Mouse (Mus musculus): ENCODE results near the gene Gypa. TPM values are rescaled to one million over a fixed set of nuclear protein-coding genes. Genes with fewer than 3 reads are reported as not detected.
A peak's percentile ranks its signal among the peaks of the same experiment; 100 is the strongest.

Gypa gene
- 16.4 and 22.1 TPM in 2 replicates for polyA plus RNA-seq (2016; fragmentation: Nextera tagmentation; extraction: Ambion mirVana)

DNA sequence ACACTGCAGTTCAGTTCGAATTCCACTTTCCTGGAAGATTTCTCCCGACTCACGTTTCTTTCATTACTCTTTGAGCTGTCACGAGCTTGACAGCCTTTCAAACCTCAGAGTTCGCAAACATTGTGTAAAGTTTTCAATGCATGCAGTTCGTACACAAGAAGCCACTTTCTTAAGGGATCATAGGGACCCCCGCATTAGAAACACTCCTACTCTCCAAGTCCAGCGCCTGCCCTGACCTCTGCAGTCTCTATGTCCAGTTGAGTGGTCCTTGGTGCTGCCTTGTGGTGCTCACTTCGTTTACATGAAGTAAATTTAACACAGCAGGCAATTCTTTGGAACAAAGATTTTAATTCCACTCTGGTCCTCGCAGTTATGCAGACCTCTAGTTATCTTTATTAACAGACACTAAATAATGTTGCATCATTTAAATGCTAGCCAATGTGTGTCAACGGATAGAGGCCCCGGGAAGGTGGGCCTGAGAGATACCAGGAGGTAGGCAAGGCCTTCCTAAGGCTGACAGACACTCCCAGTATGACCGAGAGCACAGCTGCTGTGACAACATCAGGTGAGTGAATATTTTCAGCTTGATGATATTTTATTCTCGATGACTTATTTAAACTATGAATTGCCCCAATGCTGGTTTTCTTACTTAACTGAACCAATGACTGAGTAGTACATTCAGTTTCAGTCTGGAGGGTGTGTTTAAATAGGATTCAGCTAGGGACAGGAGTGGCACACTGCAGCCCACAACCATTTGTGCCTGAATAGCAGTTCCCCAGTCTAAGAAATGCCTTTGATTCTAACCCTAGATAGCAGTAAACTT is at the start of gene Gypa:
Gene Gypa (plus strand): TSS at position 259 of the 823 bp plus-strand sequence.
- Histone ChIP-seq H3K4me3 (peak within 1 kb of the TSS; percentile 57), H3K27ac (peak within 1 kb of the TSS; percentile 81), H3K4me1 (peaks cover 13% of the 10 kb centered on the region), H3K27me3 (ENCODE audit: poor library complexity, severe bottlenecking) (no peaks in the 10 kb centered on the region), H3K9me3 (no peaks in the 10 kb centered on the region), H3K36me3 (replicated peaks) (no peaks in the 10 kb centered on the region)
- 38% methylated on average over 14 of the region's 14 CpGs for WGBS
- DNase-seq (ENCODE audit: extremely low spot score, low spot score) = peak; percentile 21

DNA sequence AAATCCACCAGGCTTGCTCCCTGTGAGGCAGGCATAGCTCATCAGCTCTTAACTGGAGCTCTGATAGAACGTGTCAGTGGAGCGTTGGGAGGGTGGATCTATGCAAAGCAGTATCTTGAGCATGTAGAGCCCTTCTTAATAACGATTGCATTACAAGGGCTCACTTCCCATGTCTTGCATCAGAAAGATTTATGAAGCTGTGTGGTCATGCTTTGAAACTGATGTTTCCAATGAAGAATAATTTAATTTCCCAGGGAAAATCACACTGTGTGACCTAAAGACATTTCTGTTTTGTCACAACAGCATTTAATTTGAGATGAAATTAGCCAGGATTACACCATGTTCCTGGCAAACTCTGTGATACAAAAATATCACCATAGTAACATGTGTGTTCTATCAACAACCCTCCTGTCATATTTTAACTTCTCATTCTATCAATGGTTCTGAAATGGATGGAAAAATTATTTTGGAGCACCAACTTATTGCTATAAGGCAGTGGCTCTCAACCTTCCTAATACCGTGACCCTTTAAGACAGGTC is 49.0 kb upstream of the Gypa start:
- no peaks in the 10 kb centered on the region for H3K9me3 ChIP-seq
- no peaks in the 10 kb centered on the region for H3K4me1 ChIP-seq
- WGBS = 83% methylated on average over 4 of the region's 4 CpGs
- DNase-seq (ENCODE audit: extremely low spot score, low spot score) = no peak
- H3K27me3 ChIP-seq (ENCODE audit: poor library complexity, severe bottlenecking) = no peaks in the 10 kb centered on the region
- no peak overlapping the region for H3K27ac ChIP-seq
- H3K4me3 ChIP-seq = no peak overlapping the region
- no peaks in the 10 kb centered on the region for H3K36me3 ChIP-seq (replicated peaks)

DNA sequence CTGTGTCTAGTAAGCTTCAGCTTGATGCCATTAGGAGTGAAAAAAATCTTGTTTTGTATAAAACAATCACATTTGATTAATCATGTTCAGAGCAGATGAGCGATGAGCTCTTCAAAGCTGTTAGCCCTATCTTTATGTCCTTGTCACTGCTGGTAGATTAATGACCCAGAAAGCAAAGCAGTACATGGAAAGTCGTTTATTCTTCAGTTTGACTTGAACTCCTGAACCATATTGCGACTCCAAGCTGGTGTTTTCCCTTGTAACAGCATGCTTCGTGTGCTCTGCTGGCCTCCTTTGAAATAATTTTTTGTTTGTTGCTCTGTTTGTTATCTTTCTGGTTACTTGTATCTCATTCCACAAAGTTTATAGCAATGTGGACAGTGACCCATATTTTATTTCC is 46.4 kb upstream of the Gypa start:
- no peak for DNase-seq (ENCODE audit: extremely low spot score, low spot score)
- no peaks in the 10 kb centered on the region for H3K27me3 ChIP-seq (ENCODE audit: poor library complexity, severe bottlenecking)
- H3K36me3 ChIP-seq (replicated peaks) = no peaks in the 10 kb centered on the region
- no peak overlapping the region for H3K4me3 ChIP-seq
- H3K9me3 ChIP-seq = no peaks in the 10 kb centered on the region
- 88% methylated on average over 4 of the region's 4 CpGs for WGBS
- no peaks in the 10 kb centered on the region for H3K4me1 ChIP-seq
- no peak overlapping the region for H3K27ac ChIP-seq

DNA sequence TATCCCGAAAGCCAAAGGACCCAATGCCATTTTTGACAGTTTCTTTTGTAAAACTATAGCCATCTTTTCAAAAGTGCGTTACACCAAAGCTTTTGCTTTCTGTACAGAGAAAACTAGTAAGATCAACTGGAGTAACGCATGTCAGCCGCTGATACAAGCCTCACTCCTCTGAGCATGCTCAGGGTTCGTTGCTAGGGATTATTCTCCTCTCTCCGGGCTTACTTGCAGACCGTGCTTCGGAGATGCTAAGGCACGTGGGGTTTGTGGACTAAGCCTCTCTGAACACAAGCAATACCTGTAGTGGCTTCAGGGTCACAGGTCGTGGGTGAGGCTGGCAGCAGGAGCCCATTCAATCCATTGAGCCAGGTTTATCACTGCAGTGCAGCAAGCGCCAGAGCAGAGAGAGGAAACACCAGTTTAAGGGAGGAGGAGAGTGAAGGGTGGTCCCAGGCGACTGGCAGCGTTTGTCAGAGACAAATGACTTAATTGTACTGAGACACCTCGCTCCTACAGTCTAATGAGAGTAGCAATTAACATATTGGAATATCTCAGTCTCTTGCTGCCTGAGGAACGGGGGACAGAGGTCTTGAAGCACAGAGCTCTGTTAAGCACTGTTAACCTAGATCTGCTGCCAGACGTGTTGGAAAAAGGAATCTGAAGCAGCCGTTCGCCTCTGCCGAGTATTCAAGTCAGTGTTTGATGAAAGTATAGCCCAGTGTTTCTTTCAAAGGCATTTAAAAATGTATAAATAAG is 41.5 kb upstream of the Gypa start:
- no peak overlapping the region for H3K4me3 ChIP-seq
- no peaks in the 10 kb centered on the region for H3K27me3 ChIP-seq (ENCODE audit: poor library complexity, severe bottlenecking)
- no peaks in the 10 kb centered on the region for H3K4me1 ChIP-seq
- no peak for DNase-seq (ENCODE audit: extremely low spot score, low spot score)
- H3K36me3 ChIP-seq (replicated peaks) = no peaks in the 10 kb centered on the region
- no peaks in the 10 kb centered on the region for H3K9me3 ChIP-seq
- WGBS = 71% methylated on average over 19 of the region's 19 CpGs
- H3K27ac ChIP-seq = no peak overlapping the region

DNA sequence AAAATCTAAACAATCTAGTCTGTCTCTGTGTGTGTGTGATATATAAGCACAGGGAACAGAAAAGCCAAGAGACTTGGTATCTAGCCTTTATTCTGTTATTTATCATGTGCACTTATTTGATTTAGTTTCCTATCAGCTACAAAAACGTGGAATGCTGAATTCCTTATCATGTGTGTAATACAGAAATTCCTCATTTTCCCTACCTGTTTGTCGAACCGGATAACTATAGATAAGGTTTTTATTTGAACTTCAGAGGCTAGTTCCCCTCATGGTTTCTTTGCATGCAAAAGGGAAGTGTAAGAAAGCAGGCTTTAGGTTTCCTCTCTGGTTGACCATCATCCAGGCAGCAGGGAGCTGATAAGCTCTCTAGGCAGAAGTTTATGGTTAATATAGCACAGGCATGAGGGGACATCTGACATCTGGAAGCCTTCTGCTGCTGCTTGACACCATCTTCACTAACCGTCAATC is 30.1 kb upstream of the Gypa start:
- no peak for DNase-seq (ENCODE audit: extremely low spot score, low spot score)
- Histone ChIP-seq H3K36me3 (replicated peaks) (no peaks in the 10 kb centered on the region), H3K27ac (no peak overlapping the region), H3K27me3 (ENCODE audit: poor library complexity, severe bottlenecking) (no peaks in the 10 kb centered on the region), H3K9me3 (no peaks in the 10 kb centered on the region), H3K4me3 (no peak overlapping the region), H3K4me1 (no peaks in the 10 kb centered on the region)
- 83% methylated on average over 4 of the region's 4 CpGs for whole genome bisulfite sequencing

DNA sequence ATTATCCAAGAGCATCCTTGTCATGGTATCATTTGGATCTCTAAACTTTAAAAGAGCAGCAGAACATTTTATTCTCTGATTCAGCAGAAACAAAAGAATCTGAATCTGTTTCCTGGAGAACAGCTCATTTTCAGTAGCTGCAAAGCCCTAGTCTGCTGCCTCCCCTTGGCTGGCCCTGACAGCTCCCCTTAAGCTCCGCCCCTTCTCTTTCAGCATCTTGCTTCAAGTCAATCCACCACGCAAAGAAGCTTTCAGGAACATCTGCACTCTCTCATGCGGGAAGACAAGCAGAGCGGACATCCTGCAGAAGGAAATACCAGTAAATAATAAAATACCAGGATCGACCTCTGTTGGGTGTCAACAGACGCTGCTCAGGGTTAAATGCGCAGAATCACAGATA is 18.6 kb upstream of the Gypa start:
- Histone ChIP-seq H3K4me1 (peaks cover 5% of the 10 kb centered on the region; the same call in 1 of the 2 replicates), H3K36me3 (replicated peaks) (no peaks in the 10 kb centered on the region), H3K27me3 (ENCODE audit: poor library complexity, severe bottlenecking) (no peaks in the 10 kb centered on the region), H3K4me3 (no peak overlapping the region), H3K9me3 (peaks cover 4% of the 10 kb centered on the region; the same call in 1 of the 2 replicates), H3K27ac (no peak overlapping the region)
- 46% methylated on average over 7 of the region's 7 CpGs for WGBS
- DNase-seq (ENCODE audit: extremely low spot score, low spot score) = no peak

DNA sequence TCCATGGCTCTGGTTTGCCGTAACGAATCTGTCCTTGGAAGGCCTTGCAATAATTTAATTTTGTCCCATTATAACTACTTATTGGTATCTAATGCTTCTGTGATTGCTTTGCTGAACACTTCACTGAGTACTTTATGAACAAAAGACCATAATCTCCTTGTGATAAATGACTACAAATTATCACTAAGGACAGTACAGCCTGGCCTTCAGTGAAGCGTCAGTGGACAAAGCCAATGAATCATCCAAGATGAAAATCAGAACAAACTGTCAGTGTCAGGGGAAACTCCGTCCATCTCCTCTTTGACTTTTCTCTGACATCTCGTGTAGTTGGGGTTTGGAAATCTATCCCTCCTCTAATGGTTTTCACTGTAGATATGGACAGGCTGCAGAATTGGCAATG is 15.4 kb upstream of the Gypa start:
- DNase-seq (ENCODE audit: extremely low spot score, low spot score) = no peak
- 87% methylated on average over 5 of the region's 5 CpGs for WGBS

DNA sequence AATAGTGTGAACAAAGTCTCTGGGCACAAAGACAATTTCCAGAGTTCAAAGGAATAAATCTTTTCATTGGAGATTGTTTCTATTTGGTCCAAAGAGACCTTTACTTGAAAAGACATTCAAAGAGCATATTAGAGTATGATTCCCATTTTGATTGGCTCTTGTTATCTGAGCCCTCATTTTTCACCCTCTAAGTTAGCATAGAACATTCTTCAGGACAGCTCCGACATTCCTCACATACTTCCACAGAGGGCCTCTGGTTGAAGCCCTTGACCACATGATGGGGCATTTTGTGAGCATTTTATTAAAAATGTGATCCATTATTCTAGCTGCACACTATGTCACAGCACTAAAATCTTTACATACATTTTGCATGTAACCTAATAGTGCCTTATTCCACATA is 14.5 kb upstream of the Gypa start:
- no peak overlapping the region for H3K27ac ChIP-seq
- H3K4me1 ChIP-seq = peaks cover 5% of the 10 kb centered on the region; the same call in 1 of the 2 replicates
- H3K9me3 ChIP-seq = no peaks in the 10 kb centered on the region
- WGBS = 74% methylated on average over 1 of the region's 1 CpGs
- H3K27me3 ChIP-seq (ENCODE audit: poor library complexity, severe bottlenecking) = no peaks in the 10 kb centered on the region
- H3K36me3 ChIP-seq (replicated peaks) = no peaks in the 10 kb centered on the region
- no peak for DNase-seq (ENCODE audit: extremely low spot score, low spot score)
- H3K4me3 ChIP-seq = no peak overlapping the region

More for the DNA sequence above, 15.4 kb upstream of the Gypa start:
- H3K27me3 ChIP-seq (ENCODE audit: poor library complexity, severe bottlenecking) = no peaks in the 10 kb centered on the region
- H3K36me3 ChIP-seq (replicated peaks) = no peaks in the 10 kb centered on the region
- no peak overlapping the region for H3K27ac ChIP-seq
- no peak overlapping the region for H3K4me3 ChIP-seq
- H3K9me3 ChIP-seq = no peaks in the 10 kb centered on the region
- peaks cover 5% of the 10 kb centered on the region; the same call in 1 of the 2 replicates for H3K4me1 ChIP-seq

DNA sequence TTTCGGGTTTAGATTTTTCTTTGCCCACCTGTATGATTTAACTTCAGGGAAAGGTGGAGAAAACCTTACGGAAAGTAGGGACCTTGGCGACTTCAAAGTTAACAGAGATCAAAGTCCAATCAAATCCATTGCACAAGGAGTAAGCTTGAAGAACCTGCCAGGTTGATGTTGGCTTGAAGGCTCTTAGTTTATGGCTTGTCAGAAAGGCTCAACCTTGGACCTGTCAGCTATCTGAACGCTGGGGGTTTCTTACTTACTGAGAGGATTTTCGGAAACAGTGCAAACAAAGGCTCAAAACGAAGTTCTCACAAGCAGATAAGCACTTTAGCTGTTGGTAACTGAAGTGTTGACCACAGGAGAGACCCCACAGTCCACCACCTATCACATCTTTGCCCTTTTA is 11.4 kb upstream of the Gypa start:
- WGBS = 79% methylated on average over 6 of the region's 6 CpGs
- H3K4me1 ChIP-seq = no peaks in the 10 kb centered on the region
- H3K36me3 ChIP-seq (replicated peaks) = no peaks in the 10 kb centered on the region
- H3K9me3 ChIP-seq = no peaks in the 10 kb centered on the region
- H3K27ac ChIP-seq = no peak overlapping the region
- H3K4me3 ChIP-seq = no peak overlapping the region
- no peak for DNase-seq (ENCODE audit: extremely low spot score, low spot score)
- no peaks in the 10 kb centered on the region for H3K27me3 ChIP-seq (ENCODE audit: poor library complexity, severe bottlenecking)

DNA sequence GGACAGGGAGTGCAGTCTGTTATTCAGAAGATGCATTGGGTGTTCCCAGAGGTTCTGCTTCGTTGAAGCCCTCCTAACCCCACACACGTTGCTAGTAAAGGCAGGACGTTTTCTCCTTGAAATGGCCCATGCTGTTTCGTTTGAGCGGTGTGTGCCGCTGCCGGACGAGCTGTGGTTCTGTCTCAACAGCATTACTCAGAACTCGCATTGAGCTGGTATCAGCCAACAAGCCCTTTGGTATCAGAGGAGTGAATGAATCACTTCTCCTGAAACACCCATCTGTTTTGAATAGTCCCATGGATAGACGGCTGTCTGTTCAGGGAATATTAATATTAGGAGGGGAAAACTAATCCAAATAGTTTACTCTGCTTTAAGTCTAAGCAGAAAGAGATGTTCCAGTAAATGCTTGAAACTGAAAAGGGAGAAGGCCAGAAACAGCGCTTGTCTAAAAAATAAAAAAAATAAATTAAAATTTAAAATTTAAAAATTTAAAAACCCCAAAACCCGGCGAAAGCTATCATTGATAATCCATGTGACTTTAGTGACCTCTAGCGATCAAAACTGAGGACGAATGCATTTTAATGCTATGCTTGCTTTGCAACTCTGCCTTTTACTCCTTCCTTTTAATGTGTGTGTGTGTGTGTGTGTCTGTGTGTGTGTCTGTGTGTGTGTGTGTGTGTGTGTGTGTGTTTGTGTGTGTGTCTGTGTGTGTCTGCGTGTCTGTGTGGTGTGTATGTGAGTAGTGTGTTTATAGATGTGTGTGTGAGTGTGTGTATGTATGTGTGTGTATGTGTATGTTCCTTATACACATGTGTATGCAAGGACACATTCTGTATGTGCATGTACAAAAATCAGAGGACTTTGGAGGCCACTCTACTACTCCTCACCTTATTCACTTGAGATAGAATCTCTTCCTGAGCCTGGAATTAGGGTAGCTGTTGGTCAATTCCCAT is 10.5 kb upstream of the Gypa start:
- no peaks in the 10 kb centered on the region for H3K9me3 ChIP-seq
- WGBS = 47% methylated on average over 16 of the region's 16 CpGs
- H3K27ac ChIP-seq = no peak overlapping the region
- no peaks in the 10 kb centered on the region for H3K27me3 ChIP-seq (ENCODE audit: poor library complexity, severe bottlenecking)
- no peak overlapping the region for H3K4me3 ChIP-seq
- no peaks in the 10 kb centered on the region for H3K36me3 ChIP-seq (replicated peaks)
- no peaks in the 10 kb centered on the region for H3K4me1 ChIP-seq
- DNase-seq (ENCODE audit: extremely low spot score, low spot score) = no peak

DNA sequence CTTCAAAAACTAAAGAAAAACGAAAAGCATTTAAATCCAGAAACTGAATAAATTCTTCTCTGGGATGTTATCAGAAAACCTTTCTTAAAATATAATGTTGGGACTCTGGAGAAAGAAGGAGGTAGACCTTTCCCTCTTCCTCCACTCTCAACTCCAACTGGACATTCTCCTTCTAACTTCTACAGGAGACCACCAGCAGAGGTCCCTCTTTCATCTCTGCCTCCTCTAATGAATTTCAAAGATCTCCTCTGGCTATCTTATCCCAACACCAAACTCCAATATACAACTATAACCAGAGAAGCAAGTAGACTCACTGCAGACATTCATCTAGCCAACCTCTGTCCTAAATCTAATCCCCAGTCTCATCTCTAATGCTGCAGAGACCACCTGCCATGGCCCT is 2.0 kb upstream of the Gypa start:
- Histone ChIP-seq H3K27ac (no peak overlapping the region), H3K4me1 (peaks cover 11% of the 10 kb centered on the region), H3K27me3 (ENCODE audit: poor library complexity, severe bottlenecking) (no peaks in the 10 kb centered on the region), H3K36me3 (replicated peaks) (no peaks in the 10 kb centered on the region), H3K9me3 (no peaks in the 10 kb centered on the region), H3K4me3 (no peak overlapping the region)
- 58% methylated on average over 1 of the region's 1 CpGs for WGBS
- no peak for DNase-seq (ENCODE audit: extremely low spot score, low spot score)

DNA sequence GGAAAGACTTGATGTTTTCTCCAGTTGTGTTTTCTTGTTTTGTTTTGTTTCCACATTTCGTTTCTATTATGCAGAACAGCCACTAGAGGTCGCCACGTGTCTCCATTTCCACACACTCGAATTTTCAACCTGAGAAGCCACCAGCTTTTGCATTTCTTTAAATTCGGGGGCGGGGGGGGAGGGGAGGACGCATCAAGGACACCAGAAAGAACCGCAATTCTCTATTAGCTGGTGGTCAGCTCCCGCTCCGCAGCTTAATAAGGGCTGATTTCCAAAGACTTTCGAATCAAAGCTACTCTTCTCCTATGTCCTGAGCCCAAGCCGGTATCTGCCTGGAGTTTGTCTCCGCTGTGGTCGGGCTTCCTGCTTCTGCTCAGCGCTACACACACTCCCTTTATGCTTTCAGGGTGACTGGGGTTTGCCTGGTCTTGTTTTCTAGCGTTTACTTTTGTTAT is 567 bp upstream of the Gypa start:
- whole genome bisulfite sequencing = under 1% methylated on average over 16 of the region's 16 CpGs
- H3K36me3 ChIP-seq (replicated peaks) = no peaks in the 10 kb centered on the region
- peaks cover 11% of the 10 kb centered on the region for H3K4me1 ChIP-seq
- no peaks in the 10 kb centered on the region for H3K27me3 ChIP-seq (ENCODE audit: poor library complexity, severe bottlenecking)
- peak; percentile 61 for DNase-seq (ENCODE audit: extremely low spot score, low spot score)
- H3K27ac ChIP-seq = peak overlapping the region; percentile 81
- H3K4me3 ChIP-seq = peak overlapping the region; percentile 57
- H3K9me3 ChIP-seq = no peaks in the 10 kb centered on the region
